In genomic region chr5:138889760-138890159, GRCm38 (mm10) we compare ENCODE assay signal across 20 mouse cellular contexts.
DNase-seq lines count a peak whose midpoint lies in the region; ATAC-seq lines count a peak whose summit lies in the region.
"Had no signal": no experiment of that assay in that cellular context is flagged by ENCODE, and none has a peak within 500 bp of the region (broad histone marks: within the 10 kb centered on the region; RNA-seq: fewer than 3 reads in every experiment).

No protein-coding gene starts in this region.

- no peak overlapping the region for H3K4me2 ChIP-seq in heart, embryonic 11.5 days
- no peak overlapping the region for H3K4me2 ChIP-seq in forebrain, embryonic 15.5 days (replicated peaks)
- H3K4me2 ChIP-seq: embryonic facial prominence, embryonic 15.5 days; kidney, embryonic 15.5 days; lung, embryonic 14.5 days; midbrain, embryonic 13.5 days had no signal

- H3K9me3 ChIP-seq in heart, embryonic 11.5 days (replicated peaks; ENCODE audit: control insufficient read depth, low read length): no peaks in the 10 kb centered on the region
- H3K9me3 ChIP-seq in forebrain, embryonic 15.5 days: no peaks in the 10 kb centered on the region
- H3K9me3 ChIP-seq: embryonic facial prominence, embryonic 15.5 days; kidney, embryonic 15.5 days; midbrain, embryonic 13.5 days had no signal

- DNase-seq in heart, adult 11 months: peak; percentile 95
- DNase-seq in urinary bladder, postnatal 14 days (ENCODE audit: low spot score): peak; percentile 37
- no peak for DNase-seq in urinary bladder, adult 2 months (ENCODE audit: low spot score)
- DNase-seq in heart, postnatal 14 days: peak; percentile 58 to 80
- DNase-seq in testis, postnatal 14 days (ENCODE audit: low spot score): peak; percentile 58
- DNase-seq: adrenal gland, postnatal 14 days; B cell, adult 2 months; cerebellum, adult 8-10 months; layer of hippocampus, postnatal 36 days; left cerebral cortex, postnatal 4 days; lung, embryonic 14.5 days; right cerebral cortex, postnatal 14 days; thymus, postnatal 14 days had no signal

- H3K27me3 ChIP-seq in heart, embryonic 11.5 days (ENCODE audit: control insufficient read depth, insufficient read depth, low read length): no peaks in the 10 kb centered on the region
- no peaks in the 10 kb centered on the region for H3K27me3 ChIP-seq in forebrain, embryonic 15.5 days
- H3K27me3 ChIP-seq: embryonic facial prominence, embryonic 15.5 days; kidney, embryonic 15.5 days; midbrain, embryonic 13.5 days had no signal

- no peaks in the 10 kb centered on the region; the same call in 1 of the 2 replicates for H3K4me1 ChIP-seq in heart, embryonic 11.5 days (ENCODE audit: control insufficient read depth, insufficient read depth, low read length)
- H3K4me1 ChIP-seq in forebrain, embryonic 15.5 days: no peaks in the 10 kb centered on the region
- H3K4me1 ChIP-seq: midbrain, embryonic 13.5 days had no signal

- no peak overlapping the region for H3K4me3 ChIP-seq in heart, embryonic 11.5 days (ENCODE audit: low read depth, low read length)
- H3K4me3 ChIP-seq in forebrain, embryonic 15.5 days: no peak overlapping the region
- H3K4me3 ChIP-seq: embryonic facial prominence, embryonic 15.5 days; kidney, embryonic 15.5 days; midbrain, embryonic 13.5 days had no signal

- H3K9ac ChIP-seq in heart, embryonic 11.5 days (ENCODE audit: low read depth, low read length): no peak overlapping the region
- no peak overlapping the region for H3K9ac ChIP-seq in forebrain, embryonic 15.5 days (replicated peaks)
- H3K9ac ChIP-seq: embryonic facial prominence, embryonic 15.5 days; kidney, embryonic 15.5 days; lung, embryonic 14.5 days; midbrain, embryonic 13.5 days had no signal

- intact Hi-C loops in heart, postnatal 14 days (cut with DNase I): no loop called here

- H3K36me3 ChIP-seq in heart, embryonic 11.5 days (ENCODE audit: control insufficient read depth, insufficient read depth, low read length): no peaks in the 10 kb centered on the region
- no peaks in the 10 kb centered on the region for H3K36me3 ChIP-seq in forebrain, embryonic 15.5 days
- H3K36me3 ChIP-seq: embryonic facial prominence, embryonic 15.5 days; kidney, embryonic 15.5 days; midbrain, embryonic 13.5 days had no signal

- WGBS in heart, embryonic 11.5 days (ENCODE audit: insufficient replicate concordance): 56% methylated on average over 5 of the region's 5 CpGs
- WGBS in forebrain, embryonic 15.5 days: 88% methylated on average over 5 of the region's 5 CpGs

- no peak overlapping the region for H3K27ac ChIP-seq in heart, embryonic 11.5 days (ENCODE audit: low read depth, low read length)
- no peak overlapping the region for H3K27ac ChIP-seq in forebrain, embryonic 15.5 days (replicated peaks)
- H3K27ac ChIP-seq: embryonic facial prominence, embryonic 15.5 days; kidney, embryonic 15.5 days; midbrain, embryonic 13.5 days had no signal

- no peak for ATAC-seq in heart, embryonic 11.5 days (replicated peaks; ENCODE audit: insufficient number of reproducible peaks, low FRiP score, low TSS enrichment)
- ATAC-seq in cerebellum, adult (ENCODE audit: insufficient number of reproducible peaks, low FRiP score, low TSS enrichment): no peak
- ATAC-seq in forebrain, embryonic 15.5 days (replicated peaks): no peak
- ATAC-seq: inflammation-experienced regulatory T-cells, adult 6 months; midbrain, embryonic 13.5 days had no signal
